Mouse (Mus musculus): ENCODE measurements at regions not wholly inside any gene's neighbourhood (a gene's known extent, or its start where the extent isn't known, plus 50 kb on each side); places are given as distances from the start of the nearest gene placed in this dataset.
A peak's percentile ranks its signal among the peaks of the same experiment; 100 is the strongest.

DNA sequence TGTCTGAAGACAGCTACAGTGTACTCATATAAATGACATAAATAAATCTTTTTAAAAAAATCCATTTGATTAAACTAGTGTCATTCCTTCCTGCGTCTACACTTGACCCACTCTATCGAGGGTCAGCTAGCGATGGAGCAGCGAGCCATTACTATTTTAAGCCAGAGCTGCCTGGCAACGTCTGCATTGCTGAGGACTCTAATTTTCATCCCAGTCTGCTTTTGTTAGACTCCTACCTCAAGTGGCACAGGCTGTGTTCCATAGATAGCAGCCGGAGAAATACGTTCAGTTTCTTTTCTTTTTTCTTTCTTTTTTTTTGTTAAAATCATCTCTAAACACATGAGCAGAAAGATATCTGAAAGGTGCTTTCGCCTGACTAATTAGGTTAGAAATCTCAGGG lies 211.5 kb downstream of the Dusp6 start:
- no peak overlapping the region for H3K27ac ChIP-seq
- H3K4me1 ChIP-seq (replicated peaks): peaks cover 9% of the 10 kb centered on the region
- H3K9me3 ChIP-seq: no peaks in the 10 kb centered on the region
- ATAC-seq: no peak
- H3K9ac ChIP-seq (replicated peaks): no peak overlapping the region
- 71% methylated on average over 8 of the region's 8 CpGs for WGBS
- H3K4me2 ChIP-seq (replicated peaks): no peak overlapping the region
- no peak overlapping the region for H3K4me3 ChIP-seq (replicated peaks)
- H3K36me3 ChIP-seq: no peaks in the 10 kb centered on the region
- H3K27me3 ChIP-seq: no peaks in the 10 kb centered on the region

DNA sequence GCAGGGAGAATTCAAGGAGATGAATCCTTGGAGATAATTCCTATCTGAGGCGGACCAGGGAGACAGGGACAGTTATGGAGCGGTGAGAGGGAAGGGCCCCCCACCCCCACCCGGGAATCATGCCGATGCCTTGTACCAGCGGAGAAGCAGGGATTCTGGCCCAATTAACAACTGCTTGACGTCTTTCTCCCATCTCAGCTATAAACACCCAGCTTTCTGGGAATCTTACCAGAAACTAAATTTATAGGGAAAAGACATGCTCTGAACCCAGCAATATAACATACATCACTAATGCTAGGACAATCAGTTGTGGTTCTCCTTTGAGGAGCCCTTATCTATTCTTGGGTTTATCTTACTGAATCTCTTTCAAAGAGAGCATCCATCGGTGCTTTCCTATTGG lies 213.2 kb downstream of the Dusp6 start:
- no peak for ATAC-seq
- Histone ChIP-seq H3K27ac (no peak overlapping the region), H3K4me3 (replicated peaks) (no peak overlapping the region), H3K27me3 (no peaks in the 10 kb centered on the region), H3K4me2 (replicated peaks) (no peak overlapping the region), H3K4me1 (replicated peaks) (peaks cover 9% of the 10 kb centered on the region), H3K36me3 (no peaks in the 10 kb centered on the region), H3K9me3 (no peaks in the 10 kb centered on the region), H3K9ac (replicated peaks) (no peak overlapping the region)
- 83% methylated on average over 7 of the region's 7 CpGs for WGBS

DNA sequence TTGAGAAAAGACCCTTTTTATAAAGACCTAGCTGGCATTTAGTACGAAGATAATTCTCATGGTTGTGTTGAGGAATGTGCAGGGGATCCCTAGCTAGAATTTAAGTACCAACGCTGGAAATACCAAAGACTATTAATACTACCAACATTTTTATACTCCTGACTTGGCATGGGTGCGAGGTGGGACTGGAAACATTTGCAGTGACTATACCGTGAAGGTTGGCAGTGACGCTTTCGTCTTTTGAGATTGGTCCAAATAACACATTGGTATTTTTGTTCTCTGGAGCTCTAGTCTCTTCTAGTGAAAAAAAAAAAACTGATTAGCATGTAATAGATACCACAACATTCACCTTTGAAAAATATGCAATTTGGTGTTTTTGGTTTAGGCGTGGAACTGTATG lies 213.7 kb downstream of the Dusp6 start:
- no peaks in the 10 kb centered on the region for H3K27me3 ChIP-seq
- no peak overlapping the region for H3K9ac ChIP-seq (replicated peaks)
- no peak overlapping the region for H3K4me2 ChIP-seq (replicated peaks)
- H3K9me3 ChIP-seq: no peaks in the 10 kb centered on the region
- peaks cover 8% of the 10 kb centered on the region for H3K4me1 ChIP-seq (replicated peaks)
- ATAC-seq: no peak
- no peak overlapping the region for H3K4me3 ChIP-seq (replicated peaks)
- H3K27ac ChIP-seq: no peak overlapping the region
- no peaks in the 10 kb centered on the region for H3K36me3 ChIP-seq
- WGBS: 90% methylated on average over 7 of the region's 7 CpGs

DNA sequence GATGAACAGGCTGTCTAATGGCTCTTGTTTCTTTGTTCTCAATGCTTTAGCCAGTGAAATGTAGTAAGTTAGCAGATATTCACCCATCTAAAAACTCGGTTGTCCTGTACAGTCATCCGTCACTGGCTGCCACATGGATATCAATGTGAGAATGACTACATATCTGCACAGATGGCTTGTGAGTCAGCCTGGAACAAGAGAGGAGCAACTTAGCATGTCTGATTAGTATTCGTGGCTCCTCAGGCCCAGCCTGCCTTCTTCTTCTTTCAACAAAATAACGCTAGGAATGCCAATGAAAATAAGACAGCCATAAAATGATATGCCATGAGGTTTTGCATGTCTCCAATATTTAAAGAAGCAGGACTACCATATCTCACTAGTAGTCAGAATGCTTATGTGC lies 217.5 kb downstream of the Dusp6 start:
- Histone ChIP-seq H3K4me3 (replicated peaks) (no peak overlapping the region), H3K4me2 (replicated peaks) (no peak overlapping the region), H3K36me3 (no peaks in the 10 kb centered on the region), H3K27ac (no peak overlapping the region), H3K4me1 (replicated peaks) (no peaks in the 10 kb centered on the region), H3K9ac (replicated peaks) (no peak overlapping the region), H3K9me3 (no peaks in the 10 kb centered on the region), H3K27me3 (no peaks in the 10 kb centered on the region)
- ATAC-seq: no peak
- WGBS: 83% methylated on average over 4 of the region's 4 CpGs

DNA sequence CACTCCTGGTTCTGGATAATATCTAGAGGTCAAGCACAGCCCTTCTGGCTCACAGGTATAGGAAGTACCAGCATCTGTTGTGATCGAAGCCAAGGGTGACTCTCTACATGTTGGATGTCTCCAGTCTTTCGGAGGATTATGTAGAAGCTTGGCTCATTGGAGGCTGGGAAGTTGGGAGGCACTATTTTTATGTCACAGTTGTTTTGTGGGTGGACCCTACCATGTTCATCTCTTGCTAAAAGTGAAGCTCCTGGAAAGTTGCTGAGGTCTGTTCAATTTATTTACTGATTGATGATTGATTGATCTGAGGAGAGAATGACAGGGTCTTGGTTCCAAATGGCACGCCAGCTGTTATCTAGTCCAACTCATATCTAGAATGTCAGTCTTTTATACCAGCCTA lies 219.0 kb downstream of the Dusp6 start:
- H3K9ac ChIP-seq (replicated peaks): no peak overlapping the region
- no peak for ATAC-seq
- no peak overlapping the region for H3K27ac ChIP-seq
- WGBS: 96% methylated on average over 3 of the region's 3 CpGs
- 0 out of 2 replicates have a peak, but pooled peaks cover 2% of the 10 kb centered on the region for H3K9me3 ChIP-seq
- H3K36me3 ChIP-seq: no peaks in the 10 kb centered on the region
- no peaks in the 10 kb centered on the region for H3K27me3 ChIP-seq
- no peaks in the 10 kb centered on the region for H3K4me1 ChIP-seq (replicated peaks)
- H3K4me2 ChIP-seq (replicated peaks): no peak overlapping the region
- no peak overlapping the region for H3K4me3 ChIP-seq (replicated peaks)

DNA sequence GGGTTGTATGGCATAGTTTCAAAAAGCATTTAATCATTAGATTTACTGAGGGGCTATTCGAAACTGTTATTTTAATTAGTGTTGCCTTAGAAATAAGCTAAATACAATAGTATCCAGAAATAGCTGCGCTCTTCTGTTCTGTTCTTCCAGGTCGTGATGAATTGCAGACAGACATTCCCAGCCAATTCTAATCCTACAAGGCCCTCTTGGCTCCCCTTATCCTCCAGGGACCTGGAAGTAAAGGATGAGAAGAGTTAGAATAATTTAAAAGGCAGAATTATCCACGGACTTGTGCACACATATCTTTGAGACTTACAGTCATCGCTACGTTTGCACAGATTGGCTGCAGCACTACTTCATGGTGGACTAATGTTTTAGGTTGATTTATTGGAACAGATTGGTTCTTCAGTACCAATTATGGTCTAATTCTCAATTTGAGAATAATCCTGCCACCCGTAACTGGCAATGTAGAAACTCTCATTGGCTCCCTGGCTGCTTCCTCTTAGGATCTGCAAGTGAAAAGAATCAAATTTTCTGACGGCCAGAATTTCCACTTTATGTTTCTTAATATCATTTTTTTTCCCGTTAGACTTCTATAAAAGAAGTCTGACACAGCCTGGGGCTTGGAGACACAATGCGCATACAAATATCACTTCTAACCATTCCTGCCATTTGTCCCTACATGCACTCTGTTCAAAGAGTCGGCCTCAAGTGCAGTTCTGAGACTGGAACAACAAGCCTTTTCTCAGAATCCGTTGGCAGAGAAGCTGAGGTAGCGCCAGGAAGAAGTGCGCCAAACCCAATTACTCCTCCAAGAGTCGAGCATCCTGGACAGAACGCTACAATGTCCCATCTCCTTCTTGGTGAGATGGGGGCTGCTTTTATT lies 225.4 kb downstream of the Dusp6 start:
- H3K4me1 ChIP-seq (replicated peaks): 0 out of 2 replicates have a peak, but pooled peaks cover 3% of the 10 kb centered on the region
- no peaks in the 10 kb centered on the region for H3K36me3 ChIP-seq
- peak; percentile 58; the same call in 1 of the 2 replicates for ATAC-seq
- peaks cover 10% of the 10 kb centered on the region; the same call in 1 of the 2 replicates for H3K9me3 ChIP-seq
- no peak overlapping the region for H3K27ac ChIP-seq
- H3K27me3 ChIP-seq: no peaks in the 10 kb centered on the region
- no peak overlapping the region for H3K9ac ChIP-seq (replicated peaks)
- H3K4me3 ChIP-seq (replicated peaks): no peak overlapping the region
- 71% methylated on average over 16 of the region's 16 CpGs for WGBS
- H3K4me2 ChIP-seq (replicated peaks): no peak overlapping the region

DNA sequence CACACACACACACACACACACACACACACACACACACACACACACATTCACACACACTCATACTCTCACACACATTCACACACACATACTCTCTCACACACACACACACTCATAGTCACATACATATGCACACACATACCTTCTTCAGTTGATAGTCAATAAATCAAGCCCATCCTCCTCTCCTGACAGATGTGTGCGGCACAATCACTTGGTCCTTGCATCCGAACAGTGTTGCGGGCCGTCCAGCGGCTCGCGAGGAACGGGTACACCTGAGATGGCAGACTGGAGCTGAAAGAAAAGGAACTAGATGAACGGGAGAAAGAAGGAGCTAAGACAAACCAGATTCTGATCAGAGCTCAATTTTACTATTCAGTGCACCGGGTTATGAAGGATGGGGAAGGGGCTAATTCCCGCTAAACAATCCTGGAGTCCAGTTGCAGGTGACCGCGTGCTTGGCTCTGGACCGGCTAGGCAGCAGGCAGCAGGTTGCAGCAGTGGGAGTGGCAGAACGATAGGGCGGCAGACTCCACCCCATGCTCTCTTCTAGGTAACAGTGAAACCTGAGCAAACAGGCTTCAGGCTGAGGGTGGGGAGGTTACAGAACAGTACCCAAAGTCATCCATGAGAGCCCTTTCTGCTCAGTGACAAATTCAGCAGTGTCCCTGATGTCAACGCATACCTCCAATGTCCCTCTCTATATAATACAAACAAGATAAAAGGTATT lies 247.8 kb downstream of the Csl start:
- WGBS: 83% methylated on average over 17 of the region's 17 CpGs
- Histone ChIP-seq H3K9ac (replicated peaks) (no peak overlapping the region), H3K4me2 (replicated peaks) (no peak overlapping the region), H3K27me3 (no peaks in the 10 kb centered on the region), H3K4me1 (replicated peaks) (no peaks in the 10 kb centered on the region), H3K9me3 (no peaks in the 10 kb centered on the region), H3K4me3 (replicated peaks) (no peak overlapping the region), H3K36me3 (no peaks in the 10 kb centered on the region), H3K27ac (no peak overlapping the region)
- ATAC-seq: no peak

DNA sequence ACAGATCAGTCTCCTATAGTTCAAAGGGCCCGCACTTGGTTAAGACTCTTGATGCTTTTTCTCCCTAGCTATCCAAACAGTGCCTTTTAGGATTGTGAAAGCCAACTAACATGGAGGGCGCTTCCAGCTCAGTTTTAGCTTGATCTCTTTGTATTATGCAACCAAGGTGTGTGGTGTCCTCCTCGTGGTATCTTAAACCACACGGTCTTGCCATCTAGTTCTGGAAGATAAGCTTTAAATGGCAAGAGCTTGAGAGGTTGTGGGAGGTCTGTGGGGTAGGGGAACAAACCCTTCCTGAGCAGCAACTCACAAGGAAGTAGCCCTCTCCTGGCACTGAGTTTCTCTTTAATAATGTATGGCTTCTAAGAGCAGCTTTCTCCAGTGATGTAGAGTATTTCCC lies 241.5 kb downstream of the Csl start:
- ATAC-seq: no peak
- no peaks in the 10 kb centered on the region for H3K36me3 ChIP-seq
- WGBS: 90% methylated on average over 4 of the region's 4 CpGs
- H3K27ac ChIP-seq: no peak overlapping the region
- no peak overlapping the region for H3K4me2 ChIP-seq (replicated peaks)
- H3K9ac ChIP-seq (replicated peaks): no peak overlapping the region
- no peak overlapping the region for H3K4me3 ChIP-seq (replicated peaks)
- no peaks in the 10 kb centered on the region for H3K9me3 ChIP-seq
- H3K4me1 ChIP-seq (replicated peaks): no peaks in the 10 kb centered on the region
- no peaks in the 10 kb centered on the region for H3K27me3 ChIP-seq

DNA sequence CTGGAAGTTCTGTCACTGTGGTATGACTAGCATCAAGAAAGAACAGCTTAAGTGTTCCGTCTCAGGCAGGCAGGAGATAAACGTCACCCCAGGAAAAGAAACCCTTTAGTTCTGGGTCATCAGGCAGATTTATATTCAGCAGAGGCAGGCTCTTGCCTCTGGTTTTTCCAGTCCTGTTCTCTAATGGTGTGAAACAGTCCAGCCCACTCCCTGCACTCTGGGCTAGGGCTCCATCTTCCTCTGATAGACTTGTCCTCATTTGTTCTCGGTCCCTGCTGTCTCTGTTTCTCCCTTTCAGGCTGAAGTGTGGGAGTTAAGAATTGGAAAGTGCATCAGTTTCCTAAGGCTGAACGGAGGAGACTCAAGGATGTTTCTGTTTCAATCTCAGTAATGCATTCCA lies 240.0 kb downstream of the Csl start:
- WGBS: 24% methylated on average over 4 of the region's 4 CpGs
- no peak for ATAC-seq

DNA sequence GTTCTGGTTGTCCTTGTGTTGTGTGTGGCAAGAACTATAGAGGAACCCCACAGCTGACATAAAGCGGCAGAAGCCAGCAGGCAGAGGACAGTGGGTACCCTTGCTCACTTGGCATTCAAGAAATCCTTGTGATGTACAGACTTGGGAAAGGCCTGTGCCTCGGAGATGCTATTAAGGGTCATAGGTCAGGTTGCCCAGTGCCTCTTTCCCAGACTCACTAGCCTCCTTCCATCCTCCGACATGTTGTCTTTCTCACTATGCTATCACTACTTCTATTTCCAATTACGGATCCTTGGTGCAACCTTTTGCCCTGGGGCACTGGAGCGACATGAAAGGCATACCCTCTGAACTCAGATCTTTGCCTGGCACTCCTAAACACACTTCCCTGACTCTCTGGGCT lies 235.6 kb downstream of the Csl start:
- no peaks in the 10 kb centered on the region for H3K9me3 ChIP-seq
- no peak overlapping the region for H3K9ac ChIP-seq (replicated peaks)
- no peaks in the 10 kb centered on the region for H3K36me3 ChIP-seq
- no peaks in the 10 kb centered on the region for H3K27me3 ChIP-seq
- H3K27ac ChIP-seq: no peak overlapping the region
- 73% methylated on average over 5 of the region's 5 CpGs for WGBS
- no peak overlapping the region for H3K4me3 ChIP-seq (replicated peaks)
- H3K4me2 ChIP-seq (replicated peaks): no peak overlapping the region
- ATAC-seq: no peak
- H3K4me1 ChIP-seq (replicated peaks): peaks cover 13% of the 10 kb centered on the region

More for the DNA sequence above, 240.0 kb downstream of the Csl start:
- Histone ChIP-seq H3K9me3 (no peaks in the 10 kb centered on the region), H3K36me3 (no peaks in the 10 kb centered on the region), H3K4me1 (replicated peaks) (peaks cover 8% of the 10 kb centered on the region), H3K27me3 (no peaks in the 10 kb centered on the region), H3K4me2 (replicated peaks) (no peak overlapping the region), H3K27ac (no peak overlapping the region), H3K4me3 (replicated peaks) (no peak overlapping the region), H3K9ac (replicated peaks) (no peak overlapping the region)

DNA sequence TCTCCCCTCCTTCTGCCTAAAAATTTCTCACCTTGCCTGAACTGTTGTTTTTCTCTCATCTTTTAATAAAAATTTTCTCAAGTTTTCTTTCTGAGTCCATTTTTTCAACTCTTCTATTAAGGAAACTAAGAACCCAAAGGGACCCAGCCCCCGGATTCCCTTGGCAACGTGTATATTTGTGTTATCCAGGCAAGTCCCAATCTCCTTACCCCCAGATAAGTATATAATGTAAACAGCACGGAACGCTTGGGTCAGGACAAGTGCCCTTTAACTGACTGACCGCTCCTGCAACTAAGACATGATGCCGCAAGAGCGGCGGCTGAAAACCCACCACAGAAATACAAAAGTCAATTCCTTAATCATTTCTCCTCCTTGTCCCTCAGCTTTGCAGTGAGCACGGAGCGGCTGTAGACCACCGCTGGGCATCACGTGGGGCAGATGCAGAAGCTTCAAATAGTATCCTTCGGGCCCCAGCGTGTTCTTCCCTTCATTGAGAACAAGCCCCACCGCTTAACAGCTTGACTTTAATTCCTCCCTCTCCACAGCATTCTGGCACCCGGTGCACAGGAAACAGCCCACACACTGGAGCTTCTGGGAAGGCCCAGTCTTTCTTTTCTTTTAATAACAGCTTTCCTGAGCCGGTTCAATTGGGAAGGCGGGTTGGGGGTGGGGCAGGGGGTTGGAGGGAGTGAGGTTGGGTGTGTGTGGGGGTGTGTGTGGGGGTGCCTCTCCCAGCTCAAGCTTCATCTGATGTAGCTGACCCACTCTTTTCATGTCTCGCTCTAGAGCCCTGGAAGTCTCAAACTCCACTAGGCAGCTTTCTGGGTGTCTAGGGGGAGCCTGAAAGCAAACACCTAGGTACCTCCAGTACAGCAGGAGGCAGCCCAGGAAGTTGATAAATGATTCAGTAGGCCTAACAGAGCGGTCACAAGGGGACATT lies 234.9 kb downstream of the Csl start:
- no peak overlapping the region for H3K9ac ChIP-seq (replicated peaks)
- no peak overlapping the region for H3K27ac ChIP-seq
- ATAC-seq: peak; percentile 76; the same call in 1 of the 2 replicates
- H3K27me3 ChIP-seq: no peaks in the 10 kb centered on the region
- peak overlapping the region; percentile 33 for H3K4me2 ChIP-seq (replicated peaks)
- H3K36me3 ChIP-seq: no peaks in the 10 kb centered on the region
- no peak overlapping the region for H3K4me3 ChIP-seq (replicated peaks)
- 24% methylated on average over 20 of the region's 20 CpGs for WGBS
- H3K9me3 ChIP-seq: no peaks in the 10 kb centered on the region
- peaks cover 13% of the 10 kb centered on the region for H3K4me1 ChIP-seq (replicated peaks)
